Comparison of ENCODE assay signal across 22 mouse cellular contexts in genomic region chr9:37179596-37179995, GRCm38 (mm10). TPM values are rescaled to one million over a fixed set of nuclear protein-coding genes. Genes with fewer than 3 reads are reported as not detected.
DNase-seq lines count a peak whose midpoint lies in the region; ATAC-seq and TF ChIP-seq lines count a peak whose summit lies in the region.
"Had no signal": no experiment of that assay in that cellular context is flagged by ENCODE, and none has a peak within 500 bp of the region (broad histone marks: within the 10 kb centered on the region; RNA-seq: fewer than 3 reads in every experiment).

No protein-coding gene starts in this region.

- 0 out of 2 replicates have a peak overlapping the region, but pooled peaks have one; percentile 14 for H3K4me3 ChIP-seq in midbrain, embryonic 10.5 days
- H3K4me3 ChIP-seq in midbrain, postnatal 0 days (ENCODE audit: low read depth, low read length) = no peak overlapping the region
- no peak overlapping the region for H3K4me3 ChIP-seq in forebrain, embryonic 12.5 days (replicated peaks)
- no peak overlapping the region for H3K4me3 ChIP-seq in midbrain, embryonic 12.5 days
- H3K4me3 ChIP-seq: intestine, embryonic 15.5 days; liver, embryonic 15.5 days; stomach, embryonic 15.5 days had no signal

- H3K27ac ChIP-seq in midbrain, embryonic 10.5 days (replicated peaks) = peak overlapping the region; percentile 86
- H3K27ac ChIP-seq in midbrain, postnatal 0 days (ENCODE audit: low read depth, low read length) = no peak overlapping the region
- peak overlapping the region; percentile 48 for H3K27ac ChIP-seq in forebrain, embryonic 12.5 days
- H3K27ac ChIP-seq in midbrain, embryonic 12.5 days (replicated peaks) = peak overlapping the region; percentile 68
- H3K27ac ChIP-seq: intestine, embryonic 15.5 days; kidney, postnatal 0 days; liver, embryonic 15.5 days; stomach, embryonic 15.5 days had no signal

- no peak overlapping the region for H3K4me2 ChIP-seq in midbrain, postnatal 0 days (ENCODE audit: low read depth, low read length, poor library complexity, severe bottlenecking)
- H3K4me2 ChIP-seq in forebrain, embryonic 12.5 days = 0 out of 2 replicates have a peak overlapping the region, but pooled peaks have one; percentile 6
- H3K4me2 ChIP-seq in midbrain, embryonic 12.5 days (replicated peaks) = peak overlapping the region; percentile 31; the same call in 1 of the 2 replicates
- H3K4me2 ChIP-seq: intestine, embryonic 15.5 days; liver, embryonic 15.5 days; lung, embryonic 14.5 days; stomach, embryonic 15.5 days had no signal

- DNase-seq in heart, adult 11 months = peak; percentile 64
- DNase-seq in heart, postnatal 4 days = no peak
- no peak for DNase-seq in midbrain, embryonic 10.5 days (ENCODE audit: low spot score)
- no peak for DNase-seq in midbrain, postnatal 0 days (ENCODE audit: low spot score)
- DNase-seq in liver = no peak
- DNase-seq in urinary bladder, adult 18-20 months (ENCODE audit: low spot score in 2 of 2) = no peak
- DNase-seq: adrenal gland, adult 8-10 months; cerebellum, adult 11 months; cerebellum, adult 9-10 months; cerebellum, postnatal 36 days; gastrocnemius, postnatal 10 days; heart, postnatal 14 days; kidney, adult 8-10 months; lung, postnatal 14 days had no signal

- no peak for TF ChIP-seq CTCF in midbrain, postnatal 0 days (IDR thresholded peaks at IDR 0.05)

- peaks cover 73% of the 10 kb centered on the region for H3K4me1 ChIP-seq in midbrain, embryonic 10.5 days
- H3K4me1 ChIP-seq in midbrain, postnatal 0 days (ENCODE audit: insufficient read depth, low read length) = peaks cover 11% of the 10 kb centered on the region; the same call in 1 of the 2 replicates
- H3K4me1 ChIP-seq in forebrain, embryonic 12.5 days = peaks cover 57% of the 10 kb centered on the region
- peaks cover 50% of the 10 kb centered on the region for H3K4me1 ChIP-seq in midbrain, embryonic 12.5 days
- H3K4me1 ChIP-seq: intestine, embryonic 15.5 days; liver, embryonic 15.5 days; stomach, embryonic 15.5 days had no signal

- no peaks in the 10 kb centered on the region for H3K9me3 ChIP-seq in midbrain, embryonic 10.5 days (replicated peaks)
- H3K9me3 ChIP-seq in midbrain, postnatal 0 days (ENCODE audit: low read length) = no peaks in the 10 kb centered on the region
- no peaks in the 10 kb centered on the region for H3K9me3 ChIP-seq in forebrain, embryonic 12.5 days
- no peaks in the 10 kb centered on the region for H3K9me3 ChIP-seq in midbrain, embryonic 12.5 days
- H3K9me3 ChIP-seq: G1E; intestine, embryonic 15.5 days; liver, embryonic 15.5 days; stomach, embryonic 15.5 days had no signal

- no peaks in the 10 kb centered on the region for H3K36me3 ChIP-seq in midbrain, embryonic 10.5 days
- no peaks in the 10 kb centered on the region for H3K36me3 ChIP-seq in midbrain, postnatal 0 days (ENCODE audit: insufficient read depth, low read length)
- no peaks in the 10 kb centered on the region for H3K36me3 ChIP-seq in forebrain, embryonic 12.5 days (replicated peaks)
- H3K36me3 ChIP-seq in midbrain, embryonic 12.5 days = no peaks in the 10 kb centered on the region
- H3K36me3 ChIP-seq: G1E; intestine, embryonic 15.5 days; liver, embryonic 15.5 days; stomach, embryonic 15.5 days had no signal

- H3K27me3 ChIP-seq in midbrain, embryonic 10.5 days (ENCODE audit: low read depth, poor library complexity, severe bottlenecking) = peaks cover 15% of the 10 kb centered on the region
- no peaks in the 10 kb centered on the region for H3K27me3 ChIP-seq in midbrain, postnatal 0 days (ENCODE audit: insufficient read depth, low read length)
- peaks cover 8% of the 10 kb centered on the region for H3K27me3 ChIP-seq in forebrain, embryonic 12.5 days
- H3K27me3 ChIP-seq in midbrain, embryonic 12.5 days = peaks cover 7% of the 10 kb centered on the region; the same call in 1 of the 2 replicates
- H3K27me3 ChIP-seq: intestine, embryonic 15.5 days; stomach, embryonic 15.5 days had no signal

- no peak for ATAC-seq in midbrain, postnatal 0 days (ENCODE audit: low FRiP score)
- ATAC-seq in forebrain, embryonic 12.5 days (ENCODE audit: low FRiP score) = no peak
- no peak for ATAC-seq in midbrain, embryonic 12.5 days (ENCODE audit: low FRiP score, low read depth)
- ATAC-seq: intestine, embryonic 15.5 days had no signal

- H3K9ac ChIP-seq in midbrain, postnatal 0 days (replicated peaks; ENCODE audit: low read length, poor library complexity, severe bottlenecking) = no peak overlapping the region
- H3K9ac ChIP-seq in forebrain, embryonic 12.5 days = no peak overlapping the region
- 0 out of 2 replicates have a peak overlapping the region, but pooled peaks have one; percentile 15 for H3K9ac ChIP-seq in midbrain, embryonic 12.5 days (replicated peaks)
- H3K9ac ChIP-seq: intestine, embryonic 15.5 days; liver, embryonic 15.5 days; lung, embryonic 14.5 days; stomach, embryonic 15.5 days had no signal

- 84% methylated on average over 4 of the region's 4 CpGs for WGBS in midbrain, embryonic 10.5 days
- 75% methylated on average over 4 of the region's 4 CpGs for WGBS in midbrain, postnatal 0 days
- WGBS in forebrain, embryonic 12.5 days = 88% methylated on average over 4 of the region's 4 CpGs
- 81% methylated on average over 4 of the region's 4 CpGs for WGBS in midbrain, embryonic 12.5 days

RNA-seq across cellular contexts. Expression of gene Tmem218, which starts 28.4 kb away (rescaled TPM):
- 1 to 10 TPM; 6.5 to 6.6 TPM for total RNA-seq in heart, postnatal 4 days (2021)
- polyA plus RNA-seq in midbrain, embryonic 10.5 days (2016; fragmentation: Nextera tagmentation; extraction: Ambion mirVana) = 16.7 and 19.2 TPM in 2 replicates
- 4.9 and 5.9 TPM in 2 replicates for total RNA-seq in midbrain, postnatal 0 days (2014; rRNA removed)
- 9.9 TPM in 2 replicates for polyA plus RNA-seq in midbrain, postnatal 0 days (2015; fragmentation: Nextera tagmentation; extraction: Ambion mirVana)
- polyA plus RNA-seq in forebrain, embryonic 12.5 days (2016; fragmentation: Nextera tagmentation; extraction: Ambion mirVana) = 12.0 and 13.6 TPM in 2 replicates
- polyA plus RNA-seq in midbrain, embryonic 12.5 days (2016; fragmentation: Nextera tagmentation; extraction: Ambion mirVana) = 15.4 and 16.2 TPM in 2 replicates

RNA-seq across cellular contexts. Expression of gene Pknox2, which starts 32.4 kb away (rescaled TPM):
- total RNA-seq in heart, postnatal 4 days (2021) = 1 to 10 TPM; 7.0 TPM
- 41.5 and 45.0 TPM in 2 replicates for polyA plus RNA-seq in midbrain, embryonic 10.5 days (2016; fragmentation: Nextera tagmentation; extraction: Ambion mirVana)
- 25.6 and 26.6 TPM in 2 replicates for total RNA-seq in midbrain, postnatal 0 days (2014; rRNA removed)
- polyA plus RNA-seq in midbrain, postnatal 0 days (2015; fragmentation: Nextera tagmentation; extraction: Ambion mirVana) = 23.5 and 23.6 TPM in 2 replicates
- 27.1 and 29.5 TPM in 2 replicates for polyA plus RNA-seq in forebrain, embryonic 12.5 days (2016; fragmentation: Nextera tagmentation; extraction: Ambion mirVana)
- 32.3 and 33.7 TPM in 2 replicates for polyA plus RNA-seq in midbrain, embryonic 12.5 days (2016; fragmentation: Nextera tagmentation; extraction: Ambion mirVana)
- polyA plus RNA-seq: G1E had no signal
